Mouse (Mus musculus): ENCODE data around the gene Gatad2b. TPM values are rescaled to one million over a fixed set of nuclear protein-coding genes. Genes with fewer than 3 reads are reported as not detected.
"Not testable (repeated sequence)": the region's sequence is repeated elsewhere in the genome, so short reads cannot be mapped to it uniquely, and the experiment has no call there.

Gatad2b gene
- polyA plus RNA-seq, 1 experiment from 2014 or later, result 25.3 TPM

DNA sequence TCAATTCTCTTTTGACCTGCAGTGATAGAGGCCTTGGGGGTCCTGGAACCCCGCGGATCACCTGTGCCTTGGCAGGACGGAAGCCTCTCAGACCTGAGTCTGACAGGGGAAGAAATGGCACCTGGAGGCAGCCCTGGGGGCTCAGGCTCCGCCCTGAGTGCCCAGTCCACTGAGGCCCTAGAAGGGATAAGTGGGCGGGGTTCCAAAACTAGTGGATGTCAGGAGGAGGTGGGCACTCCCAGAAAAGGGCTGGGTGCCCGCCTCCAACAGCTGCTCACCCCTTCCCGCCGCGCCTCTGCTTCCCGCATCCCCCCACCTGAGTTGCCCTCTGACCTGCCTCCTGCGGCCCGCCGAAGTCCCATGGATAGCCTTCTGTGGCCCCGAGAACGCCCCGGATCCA lies 16.1 kb upstream of the Gatad2b start:
- Histone ChIP-seq H3K4me3 (ENCODE audit: inconsistent target) (no peak overlapping the region), H3K36me3 (ENCODE audit: inconsistent target) (peaks cover 90% of the 10 kb centered on the region), H3K79me2 (ENCODE audit: inconsistent target) (peaks cover 5% of the 10 kb centered on the region; the same call in 1 of the 2 replicates), H3K27ac (no peak overlapping the region)
- WGBS (ENCODE audit: missing documents), result 92% methylated on average over 16 of the region's 16 CpGs

DNA sequence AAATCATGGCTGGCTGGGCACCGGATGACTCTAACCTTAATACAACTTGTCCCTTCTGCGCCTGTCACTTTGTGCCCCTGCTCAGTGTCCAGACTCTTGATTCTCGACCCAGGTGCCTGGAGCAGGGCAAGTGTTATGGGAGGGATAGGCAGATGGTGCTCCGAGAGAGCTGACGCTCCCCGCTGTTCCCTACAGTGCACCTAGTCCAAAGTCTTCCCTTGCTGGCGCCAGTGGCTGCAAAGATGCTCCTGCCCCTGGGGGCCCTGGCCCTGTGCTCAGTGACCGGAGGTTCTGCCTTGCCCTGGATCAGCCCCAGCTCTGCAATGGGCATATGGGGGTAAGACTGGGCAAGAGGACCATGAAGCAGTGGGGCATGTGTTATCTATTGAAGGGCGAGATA lies 15.2 kb upstream of the Gatad2b start:
- Histone ChIP-seq H3K36me3 (ENCODE audit: inconsistent target) (peaks cover 81% of the 10 kb centered on the region), H3K27ac (no peak overlapping the region), H3K4me3 (ENCODE audit: inconsistent target) (no peak overlapping the region), H3K79me2 (ENCODE audit: inconsistent target) (no peaks in the 10 kb centered on the region; the same call in 1 of the 2 replicates)
- 97% methylated on average over 9 of the region's 9 CpGs for WGBS (ENCODE audit: missing documents)

DNA sequence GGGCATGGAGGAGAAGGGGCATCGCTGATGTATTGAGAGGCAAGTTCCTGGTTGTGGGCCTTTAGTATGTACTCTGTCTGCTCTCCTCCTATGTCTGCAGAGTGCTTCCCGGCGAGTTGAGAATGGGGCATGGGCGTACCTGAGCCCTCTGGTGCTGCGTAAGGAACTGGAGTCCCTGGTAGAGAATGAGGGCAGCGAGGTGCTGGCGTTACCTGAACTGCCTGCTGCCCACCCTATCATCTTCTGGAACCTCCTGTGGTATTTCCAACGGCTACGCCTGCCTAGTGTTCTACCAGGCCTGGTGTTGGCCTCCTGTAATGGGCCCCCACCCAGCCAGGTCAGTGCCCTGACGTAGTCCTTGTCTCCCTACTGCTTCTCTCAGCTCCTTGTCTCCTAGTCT lies 14.8 kb upstream of the Gatad2b start:
- Histone ChIP-seq H3K4me3 (ENCODE audit: inconsistent target) (no peak overlapping the region), H3K36me3 (ENCODE audit: inconsistent target) (peaks cover 77% of the 10 kb centered on the region), H3K27ac (no peak overlapping the region), H3K79me2 (ENCODE audit: inconsistent target) (no peaks in the 10 kb centered on the region; the same call in 1 of the 2 replicates)
- WGBS (ENCODE audit: missing documents), result 100% methylated on average over 5 of the region's 10 CpGs

DNA sequence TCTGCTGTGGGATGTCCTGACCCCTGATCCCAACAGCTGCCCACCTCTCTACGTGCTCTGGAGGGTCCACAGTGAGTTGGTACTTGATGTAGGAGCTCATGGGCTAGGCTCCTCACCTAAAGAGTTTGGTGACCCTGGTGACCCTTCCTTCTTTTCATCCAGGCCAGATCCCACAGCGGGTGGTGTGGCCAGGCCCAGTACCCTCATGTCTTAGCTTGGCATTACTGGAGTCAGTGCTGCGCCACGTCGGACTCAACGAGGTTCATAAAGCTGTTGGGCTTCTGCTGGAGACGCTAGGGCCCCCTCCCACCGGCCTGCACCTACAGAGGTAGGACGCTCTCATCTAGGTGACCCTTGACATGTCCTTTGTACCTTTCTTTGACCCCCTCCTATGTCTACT lies 13.8 kb upstream of the Gatad2b start:
- 97% methylated on average over 9 of the region's 9 CpGs for WGBS (ENCODE audit: missing documents)
- Histone ChIP-seq H3K36me3 (ENCODE audit: inconsistent target) (peaks cover 67% of the 10 kb centered on the region), H3K79me2 (ENCODE audit: inconsistent target) (no peaks in the 10 kb centered on the region), H3K4me3 (ENCODE audit: inconsistent target) (no peak overlapping the region), H3K27ac (no peak overlapping the region)

DNA sequence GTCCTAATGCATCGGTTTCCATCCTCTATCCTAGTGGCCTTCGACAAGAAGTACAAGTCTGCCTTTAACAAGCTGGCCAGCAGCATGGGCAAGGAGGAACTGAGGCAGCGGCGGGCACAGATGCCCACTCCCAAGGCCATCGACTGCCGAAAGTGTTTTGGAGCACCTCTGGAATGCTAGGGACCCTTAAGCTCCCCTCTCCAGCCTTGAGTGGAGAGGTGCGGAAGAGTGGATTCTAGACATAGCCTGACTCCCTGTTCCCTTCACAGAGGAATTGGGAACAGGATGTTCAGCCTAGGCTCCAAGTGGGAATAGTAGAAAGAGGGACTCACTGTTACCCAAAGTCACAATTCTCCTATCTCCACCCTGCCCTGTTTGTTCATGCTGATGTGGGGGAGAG lies 13.2 kb upstream of the Gatad2b start:
- 94% methylated on average over 7 of the region's 7 CpGs for whole genome bisulfite sequencing (ENCODE audit: missing documents)
- H3K36me3 ChIP-seq (ENCODE audit: inconsistent target), result peaks cover 62% of the 10 kb centered on the region
- no peaks in the 10 kb centered on the region for H3K79me2 ChIP-seq (ENCODE audit: inconsistent target)
- H3K4me3 ChIP-seq (ENCODE audit: inconsistent target), result no peak overlapping the region
- no peak overlapping the region for H3K27ac ChIP-seq

DNA sequence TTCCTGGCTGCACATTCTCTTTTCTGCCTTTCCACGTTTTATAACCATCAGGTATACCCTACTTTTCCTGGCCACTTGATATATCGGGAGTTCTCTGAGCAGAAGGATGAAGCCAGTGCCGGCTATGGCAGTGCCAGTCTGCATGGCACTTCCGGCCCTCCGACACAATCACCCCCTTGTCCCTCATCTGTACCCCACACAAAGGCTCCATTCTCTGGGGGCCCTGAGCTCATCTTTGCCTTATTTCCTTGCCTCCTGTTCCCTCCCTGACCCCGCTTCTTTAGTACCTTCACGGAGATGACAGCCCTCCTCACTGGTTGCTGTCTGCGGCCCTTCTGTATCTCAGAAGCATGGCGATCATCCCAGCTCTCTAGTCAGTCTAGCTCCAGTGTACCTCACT lies 12.3 kb upstream of the Gatad2b start:
- H3K4me3 ChIP-seq (ENCODE audit: inconsistent target), result no peak overlapping the region

DNA sequence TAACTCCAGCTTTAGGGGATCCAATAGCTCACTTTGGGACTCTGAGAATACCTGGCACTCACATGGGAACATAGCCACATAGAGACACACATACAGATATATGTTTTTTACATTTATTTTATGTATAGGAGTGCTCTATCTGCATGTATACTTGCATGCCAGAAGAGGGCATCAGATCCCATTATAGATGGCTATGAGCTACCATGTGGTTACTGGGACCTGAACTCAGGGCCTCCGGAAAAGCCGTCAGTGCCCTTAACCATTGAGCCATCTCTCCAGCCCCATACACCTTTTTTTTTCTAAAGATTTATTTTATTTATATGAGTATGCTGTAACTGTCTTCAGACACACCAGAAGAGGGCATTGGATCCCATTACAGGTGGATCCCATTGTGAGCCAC lies 8.8 kb upstream of the Gatad2b start:
- Histone ChIP-seq H3K27ac (no peak overlapping the region), H3K36me3 (ENCODE audit: inconsistent target) (peaks cover 19% of the 10 kb centered on the region), H3K4me3 (ENCODE audit: inconsistent target) (no peak overlapping the region), H3K79me2 (ENCODE audit: inconsistent target) (no peaks in the 10 kb centered on the region)
- 92% methylated on average over 2 of the region's 2 CpGs for WGBS (ENCODE audit: missing documents)

More for the DNA sequence above, 12.3 kb upstream of the Gatad2b start:
- WGBS (ENCODE audit: missing documents), result 94% methylated on average over 8 of the region's 9 CpGs
- Histone ChIP-seq H3K36me3 (ENCODE audit: inconsistent target) (peaks cover 52% of the 10 kb centered on the region), H3K79me2 (ENCODE audit: inconsistent target) (no peaks in the 10 kb centered on the region), H3K27ac (no peak overlapping the region)

DNA sequence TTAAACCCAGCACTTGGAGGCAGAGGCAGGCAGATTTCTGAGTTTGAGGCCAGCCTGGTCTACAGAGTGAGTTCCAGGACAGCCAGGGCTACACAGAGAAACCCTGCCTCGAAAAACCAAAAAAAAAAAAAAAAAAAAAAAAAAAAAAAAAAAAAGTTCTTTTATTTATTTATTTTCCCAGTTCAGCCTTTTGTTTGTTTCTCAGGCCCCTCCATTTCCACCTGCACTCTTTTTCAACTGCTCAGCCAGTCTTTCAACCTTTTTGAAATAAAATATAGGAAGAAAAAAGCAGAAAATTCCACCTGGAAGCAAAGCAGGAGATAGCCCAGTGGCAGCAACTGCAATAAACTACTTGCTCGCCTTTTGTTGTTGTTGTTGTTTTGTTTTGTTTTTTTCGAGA lies 3.6 kb upstream of the Gatad2b start:
- not testable (repeated sequence) for H3K4me3 ChIP-seq (ENCODE audit: inconsistent target); H3K27ac ChIP-seq; H3K36me3 ChIP-seq (ENCODE audit: inconsistent target); H3K79me2 ChIP-seq (ENCODE audit: inconsistent target)
- 80% methylated on average over 1 of the region's 3 CpGs for WGBS (ENCODE audit: missing documents)

DNA sequence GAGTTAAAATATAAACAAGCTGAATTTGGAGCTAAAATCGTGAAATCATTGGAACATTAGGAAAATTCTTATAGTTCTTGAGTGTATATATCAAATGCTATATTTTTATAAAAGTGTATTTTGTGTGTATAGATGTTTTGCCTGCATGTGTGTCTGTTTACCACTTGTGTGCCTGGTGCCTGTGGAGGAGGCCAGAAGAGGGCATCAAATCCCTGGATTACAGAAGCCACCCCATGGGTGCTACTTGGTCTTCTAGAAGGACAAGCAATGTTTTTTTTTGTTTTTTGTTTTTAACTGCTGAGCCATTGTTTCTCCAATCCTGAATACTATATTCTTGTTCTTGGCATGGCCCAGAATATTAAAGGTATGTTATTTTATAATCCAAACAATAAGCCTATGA lies 2.4 kb upstream of the Gatad2b start:
- H3K36me3 ChIP-seq (ENCODE audit: inconsistent target), result no peaks in the 10 kb centered on the region
- WGBS (ENCODE audit: missing documents), result 83% methylated on average over 1 of the region's 1 CpGs
- H3K4me3 ChIP-seq (ENCODE audit: inconsistent target), result no peak overlapping the region
- peaks cover 21% of the 10 kb centered on the region for H3K79me2 ChIP-seq (ENCODE audit: inconsistent target)
- no peak overlapping the region for H3K27ac ChIP-seq

DNA sequence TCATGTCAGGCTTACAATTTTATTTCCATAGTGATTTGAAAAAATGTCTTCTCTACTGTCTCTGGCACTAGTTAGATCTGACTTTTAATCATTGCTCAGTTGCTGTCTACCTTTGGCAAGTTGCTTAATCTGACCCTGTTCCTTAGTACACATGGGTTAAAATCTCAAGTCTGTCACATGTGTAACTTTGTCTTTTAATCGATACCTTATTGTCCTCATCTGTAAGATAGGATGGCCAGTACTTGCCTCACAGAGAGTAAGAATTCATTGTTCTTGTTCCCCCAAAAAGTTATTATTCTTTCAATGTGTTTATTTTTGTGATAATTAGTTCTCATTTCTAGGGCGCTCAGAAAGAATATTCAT lies 1.0 kb upstream of the Gatad2b start:
- Histone ChIP-seq H3K4me3 (ENCODE audit: inconsistent target) (peak overlapping the region; percentile 45), H3K79me2 (ENCODE audit: inconsistent target) (peaks cover 35% of the 10 kb centered on the region)
- 23% methylated on average over 2 of the region's 2 CpGs for WGBS (ENCODE audit: missing documents)

DNA sequence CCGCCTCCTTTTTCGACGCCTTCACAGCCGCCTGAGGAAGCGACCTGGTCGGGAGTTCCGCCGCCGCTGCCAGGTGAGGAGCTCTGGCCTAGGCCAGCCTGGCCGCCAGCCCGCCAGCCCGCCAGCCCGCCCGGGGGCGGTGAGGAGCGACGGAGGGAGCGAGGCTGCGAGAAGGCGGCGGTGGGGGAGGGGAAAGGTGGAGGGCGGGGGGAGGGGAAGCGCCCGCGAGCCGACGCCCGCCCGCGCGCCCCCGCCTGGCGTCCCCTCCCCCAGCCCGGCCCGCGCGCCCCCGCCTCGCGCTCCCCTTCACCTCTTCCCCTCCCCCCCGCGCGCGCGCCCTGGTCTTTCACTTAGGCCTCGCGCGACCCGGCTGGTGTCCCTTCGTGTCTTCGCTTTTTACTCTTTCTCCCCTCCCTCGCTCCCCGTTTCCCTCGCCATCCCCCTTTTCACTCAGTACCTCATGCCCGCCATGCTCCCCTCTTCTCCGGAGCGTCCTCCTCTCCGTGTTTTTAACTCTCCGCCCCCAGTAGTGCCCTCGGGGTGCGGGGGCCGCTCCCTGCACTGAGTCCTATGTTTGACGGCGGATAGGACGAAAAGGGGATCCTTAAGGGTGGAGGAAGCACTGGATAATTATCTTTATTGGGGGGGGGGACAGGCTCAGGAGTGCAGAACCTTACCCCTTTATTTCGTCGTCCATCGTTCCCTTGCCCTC lies 530 bp downstream of the Gatad2b start:
- peaks cover 51% of the 10 kb centered on the region for H3K79me2 ChIP-seq (ENCODE audit: inconsistent target)
- peak overlapping the region; percentile 41 for H3K27ac ChIP-seq
- 3% methylated on average over 55 of the region's 68 CpGs for WGBS (ENCODE audit: missing documents)

More for the DNA sequence above, 1.0 kb upstream of the Gatad2b start:
- Histone ChIP-seq H3K36me3 (ENCODE audit: inconsistent target) (no peaks in the 10 kb centered on the region), H3K27ac (peak overlapping the region; percentile 85)

DNA sequence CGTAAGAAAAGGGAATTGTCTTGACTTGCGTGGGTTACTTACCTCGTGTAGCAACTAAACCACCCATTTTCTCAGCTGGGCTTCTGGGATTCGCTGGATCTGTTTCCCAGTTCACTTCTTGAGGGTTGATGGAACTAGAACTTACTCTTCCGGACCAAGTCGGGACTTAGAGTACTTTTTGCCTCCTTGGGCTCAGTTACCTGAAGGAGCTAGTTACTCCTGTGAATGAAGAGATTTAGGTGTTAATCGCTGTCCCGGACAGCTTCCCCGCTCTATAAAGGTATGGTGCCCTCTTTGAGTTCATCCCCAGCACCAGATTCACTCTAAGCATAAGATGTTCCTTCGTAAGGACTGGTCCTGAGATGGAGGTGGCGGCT lies 1.1 kb downstream of the Gatad2b start:
- no peaks in the 10 kb centered on the region for H3K36me3 ChIP-seq (ENCODE audit: inconsistent target)
- H3K4me3 ChIP-seq (ENCODE audit: inconsistent target), result peak overlapping the region; percentile 81
- H3K27ac ChIP-seq, result peak overlapping the region; percentile 41
- peaks cover 56% of the 10 kb centered on the region for H3K79me2 ChIP-seq (ENCODE audit: inconsistent target)
- 19% methylated on average over 11 of the region's 11 CpGs for WGBS (ENCODE audit: missing documents)

More for the DNA sequence above, 530 bp downstream of the Gatad2b start:
- Histone ChIP-seq H3K36me3 (ENCODE audit: inconsistent target) (no peaks in the 10 kb centered on the region), H3K4me3 (ENCODE audit: inconsistent target) (peak overlapping the region; percentile 81)

DNA sequence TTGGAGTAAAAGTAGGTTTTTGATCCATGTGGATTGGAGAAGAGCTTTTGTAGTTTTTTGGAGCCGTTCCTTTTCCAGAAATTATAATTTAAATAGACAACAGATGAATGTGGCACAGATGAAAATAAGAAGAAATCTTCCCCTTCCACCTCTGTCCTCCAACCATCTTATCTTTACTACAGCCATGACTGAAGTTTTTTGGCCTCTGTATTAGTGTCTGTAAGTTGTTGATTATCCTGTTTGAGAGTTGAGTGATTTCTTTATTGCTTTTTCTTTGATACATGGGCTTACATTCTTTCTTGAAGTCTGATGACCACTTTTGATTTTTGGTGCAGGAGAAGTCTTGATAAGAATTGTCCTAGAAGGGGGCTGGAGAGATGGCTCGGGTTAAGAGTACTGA lies 1.7 kb downstream of the Gatad2b start:
- WGBS (ENCODE audit: missing documents), result 92% methylated on average over 2 of the region's 2 CpGs
- peaks cover 62% of the 10 kb centered on the region for H3K79me2 ChIP-seq (ENCODE audit: inconsistent target)
- no peaks in the 10 kb centered on the region for H3K36me3 ChIP-seq (ENCODE audit: inconsistent target)
- no peak overlapping the region for H3K27ac ChIP-seq
- H3K4me3 ChIP-seq (ENCODE audit: inconsistent target), result peak overlapping the region; percentile 81; the same call in 1 of the 2 replicates

DNA sequence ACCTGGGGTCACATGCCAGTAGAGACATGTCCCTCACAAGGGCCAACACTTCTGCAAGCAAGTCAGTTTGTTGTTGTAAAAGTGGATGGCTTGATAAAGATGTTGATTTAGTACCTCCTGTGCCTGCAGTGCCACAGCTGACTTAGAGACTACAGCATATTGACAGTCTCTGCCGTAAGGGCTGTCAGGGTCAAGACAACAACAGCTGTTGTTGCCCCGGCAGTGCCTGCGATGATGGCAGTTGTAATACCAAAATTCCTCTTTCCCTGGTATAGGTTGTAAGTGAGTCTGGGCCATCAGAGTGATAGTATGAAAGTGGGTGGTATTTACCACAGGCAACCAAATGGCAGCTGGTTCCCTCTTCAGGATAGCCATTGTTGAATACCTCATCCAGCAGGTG lies 12.8 kb downstream of the Gatad2b start:
- no peak overlapping the region for H3K27ac ChIP-seq
- no peak overlapping the region for H3K4me3 ChIP-seq (ENCODE audit: inconsistent target)
- 92% methylated on average over 3 of the region's 3 CpGs for WGBS (ENCODE audit: missing documents)
- peaks cover 100% of the 10 kb centered on the region for H3K79me2 ChIP-seq (ENCODE audit: inconsistent target)
- no peaks in the 10 kb centered on the region for H3K36me3 ChIP-seq (ENCODE audit: inconsistent target)

DNA sequence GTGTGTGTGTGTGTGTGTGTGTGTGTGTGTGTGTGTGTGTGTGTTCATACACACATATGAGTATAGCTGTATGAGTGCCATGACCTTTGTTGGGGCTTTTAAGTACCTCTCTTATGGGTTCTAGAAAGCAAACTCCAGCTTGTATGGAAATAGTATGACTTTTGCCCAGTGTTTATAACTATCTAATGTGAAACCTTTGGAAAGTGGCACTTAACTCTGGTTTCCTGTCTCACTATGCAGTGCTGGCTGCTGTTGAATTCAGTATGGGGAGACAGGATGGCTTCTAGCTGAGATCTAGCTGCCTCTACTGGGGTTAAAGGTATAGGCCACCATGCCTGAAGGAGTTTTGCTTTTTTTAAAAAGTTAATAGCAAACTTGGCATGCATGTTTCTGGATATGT lies 16.6 kb downstream of the Gatad2b start:
- no peak overlapping the region for H3K4me3 ChIP-seq (ENCODE audit: inconsistent target)
- peaks cover 100% of the 10 kb centered on the region for H3K79me2 ChIP-seq (ENCODE audit: inconsistent target)
- no peak overlapping the region for H3K27ac ChIP-seq
- no peaks in the 10 kb centered on the region for H3K36me3 ChIP-seq (ENCODE audit: inconsistent target)

DNA sequence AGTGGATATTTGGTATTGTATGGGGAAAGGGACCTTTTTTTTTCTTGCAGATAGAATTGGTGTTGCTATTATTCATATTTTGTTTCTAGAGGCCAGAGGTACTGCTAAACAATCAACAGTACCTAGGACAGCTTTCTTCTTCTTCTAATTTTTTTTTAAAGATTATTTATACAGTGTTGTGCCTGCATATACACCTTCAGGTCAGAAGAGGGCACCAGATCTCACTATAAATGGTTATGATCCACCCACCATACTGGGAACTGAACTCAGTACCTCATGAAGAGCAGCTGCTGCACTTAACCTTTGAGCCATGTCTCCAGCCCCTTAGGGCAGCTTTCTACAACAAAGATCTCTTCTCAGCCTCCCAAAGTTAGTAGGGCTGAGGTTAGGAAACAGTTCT lies 20.4 kb downstream of the Gatad2b start:
- no peak overlapping the region for H3K27ac ChIP-seq
- H3K4me3 ChIP-seq (ENCODE audit: inconsistent target), result no peak overlapping the region
- H3K36me3 ChIP-seq (ENCODE audit: inconsistent target), result no peaks in the 10 kb centered on the region
- peaks cover 100% of the 10 kb centered on the region for H3K79me2 ChIP-seq (ENCODE audit: inconsistent target)
